Mouse (Mus musculus): Measurements from ENCODE around the gene Msh6.
"Not testable (repeated sequence)": the region's sequence is repeated elsewhere in the genome, so short reads cannot be mapped to it uniquely, and the experiment has no call there.

The Msh6 gene

GRCm38 (mm10) chr17:87974629-87975228 lies at the start of gene Msh6:
TSS of gene Msh6 (plus strand) at chr17:87975062.
- in situ Hi-C loops (cut with MboI; ENCODE audit: unreplicated experiment in 2 of 2) = loop anchor here in 1 of 2 experiments (25.0 kb wide), 2 partner anchors 537 to 687 kb away; partner anchors contain the start of genes Calm2, Stpg4 and Ttc7

GRCm38 (mm10) chr17:87934326-87934725 lies 40.5 kb upstream of the Msh6 start:
- in situ Hi-C loops (cut with MboI; ENCODE audit: unreplicated experiment in 2 of 2) = loop anchor here in 1 of 2 experiments (25.0 kb wide), 1 partner anchor 622 kb away; no protein-coding TSS in a partner anchor

- in situ Hi-C loops (cut with MboI; ENCODE audit: unreplicated experiment in 2 of 2) = loop anchor here in 1 of 2 experiments (25.0 kb wide), 1 partner anchor 622 kb away; no protein-coding TSS in a partner anchor
Measured at GRCm38 (mm10) chr17:87934736-87935135, 40.1 kb upstream of the Msh6 start.

- in situ Hi-C loops (cut with MboI; ENCODE audit: unreplicated experiment in 2 of 2) = loop anchor here in 1 of 2 experiments (25.0 kb wide), 1 partner anchor 624 kb away; no protein-coding TSS in a partner anchor
Measured at GRCm38 (mm10) chr17:87936156-87936555, 38.7 kb upstream of the Msh6 start.

- in situ Hi-C loops (cut with MboI; ENCODE audit: unreplicated experiment in 2 of 2) = loop anchor here (5.0 to 25.0 kb wide), 3 partner anchors 67 to 637 kb away; no protein-coding TSS in a partner anchor
Measured at GRCm38 (mm10) chr17:87948965-87949584, 25.8 kb upstream of the Msh6 start.

- in situ Hi-C loops (cut with MboI; ENCODE audit: unreplicated experiment in 2 of 2) = loop anchor here in 1 of 2 experiments (5.0 kb wide), 1 partner anchor 267 kb away; no protein-coding TSS in a partner anchor
Measured at GRCm38 (mm10) chr17:87954618-87955124, 20.2 kb upstream of the Msh6 start.

GRCm38 (mm10) chr17:87957096-87957840 lies 17.6 kb upstream of the Msh6 start:
- in situ Hi-C loops (cut with MboI; ENCODE audit: unreplicated experiment in 2 of 2) = no loop called here

GRCm38 (mm10) chr17:87958283-87958682 lies 16.6 kb upstream of the Msh6 start:
- in situ Hi-C loops (cut with MboI; ENCODE audit: unreplicated experiment in 2 of 2) = no loop called here

GRCm38 (mm10) chr17:87959406-87959805 lies 15.5 kb upstream of the Msh6 start:
- in situ Hi-C loops (cut with MboI; ENCODE audit: unreplicated experiment in 2 of 2) = not testable (repeated sequence)

GRCm38 (mm10) chr17:87959931-87960330 lies 14.9 kb upstream of the Msh6 start:
- in situ Hi-C loops (cut with MboI; ENCODE audit: unreplicated experiment in 2 of 2) = not testable (repeated sequence)

GRCm38 (mm10) chr17:87963081-87964075 lies 11.5 kb upstream of the Msh6 start:
- in situ Hi-C loops (cut with MboI; ENCODE audit: unreplicated experiment in 2 of 2) = no loop called here

GRCm38 (mm10) chr17:87968483-87968926 lies 6.4 kb upstream of the Msh6 start:
- in situ Hi-C loops (cut with MboI; ENCODE audit: unreplicated experiment in 2 of 2) = not testable (repeated sequence)

GRCm38 (mm10) chr17:87971696-87972591 lies 2.9 kb upstream of the Msh6 start:
- in situ Hi-C loops (cut with MboI; ENCODE audit: unreplicated experiment in 2 of 2) = not testable (repeated sequence)

- in situ Hi-C loops (cut with MboI; ENCODE audit: unreplicated experiment in 2 of 2) = no loop called here
Measured at GRCm38 (mm10) chr17:87972856-87973255, 2.0 kb upstream of the Msh6 start.

GRCm38 (mm10) chr17:87973261-87974167 lies 1.3 kb upstream of the Msh6 start:
- in situ Hi-C loops (cut with MboI; ENCODE audit: unreplicated experiment in 2 of 2) = no loop called here

- in situ Hi-C loops (cut with MboI; ENCODE audit: unreplicated experiment in 2 of 2) = loop anchor here in 1 of 2 experiments (25.0 kb wide), 2 partner anchors 538 to 688 kb away; partner anchors contain the start of genes Calm2, Stpg4 and Ttc7
Measured at GRCm38 (mm10) chr17:87975229-87975853, 479 bp downstream of the Msh6 start.
